Mouse (Mus musculus) thymus, adult 2 months (tissue): ENCODE measurements around the gene Art3. TPM values are rescaled to one million over a fixed set of nuclear protein-coding genes. Genes with fewer than 3 reads are reported as not detected.

ENCODE experiments used
- DNase-seq: peaks from one replicate; pipeline ENCODE4 v3.0.0; 2021
- H3K27ac ChIP-seq: fragments of 200-500 bp; 2 replicates; pipeline ENCODE4 v1.5.1; 2012; ENCODE audit warnings: low read length, control low read depth; ENCODE audit not compliant: control insufficient read depth, insufficient read depth
- H3K27me3 ChIP-seq: fragments of 200-500 bp; 2 replicates; pipeline ENCODE4 v1.6.1; 2012; ENCODE audit warnings: mild to moderate bottlenecking, low read length, moderate library complexity, mixed read lengths; ENCODE audit not compliant: control insufficient read depth, insufficient read depth
- H3K36me3 ChIP-seq: fragments of 200-500 bp; 2 replicates; pipeline ENCODE4 v1.6.1; 2012; ENCODE audit warnings: mild to moderate bottlenecking, low read length, moderate library complexity; ENCODE audit not compliant: control insufficient read depth, insufficient read depth
- H3K4me1 ChIP-seq: fragments of 200-500 bp; replicated peaks from 2 replicates; pipeline ENCODE4 v1.6.1; 2012; ENCODE audit warnings: low read length; ENCODE audit not compliant: control insufficient read depth, insufficient read depth
- H3K4me3 ChIP-seq: fragments of 200-500 bp; 2 replicates; pipeline ENCODE4 v1.5.1; 2012; ENCODE audit warnings: mild to moderate bottlenecking, low read length, control low read depth, moderate library complexity; ENCODE audit not compliant: control insufficient read depth, insufficient read depth
- CTCF ChIP-seq: fragments of 200-500 bp; IDR thresholded peaks from 2 replicates; pipeline ENCODE4 v1.5.1; 2012; ENCODE audit warnings: mild to moderate bottlenecking, control low read depth, low read length, moderate library complexity, borderline replicate concordance; ENCODE audit not compliant: control insufficient read depth, poor library complexity, insufficient read depth; ENCODE audit errors: extremely low read depth
- POLR2A ChIP-seq: fragments of 200-500 bp; IDR thresholded peaks from 2 replicates; pipeline ENCODE4 v1.6.1; 2012; ENCODE audit warnings: mild to moderate bottlenecking, low read length, control low read depth, moderate library complexity; ENCODE audit not compliant: control insufficient read depth, poor library complexity, insufficient read depth; ENCODE audit errors: extremely low read depth
- WGBS: fragments of 180-500 bp; shearing (Covaris S2); methylation state at CpG from one replicate; pipeline ENCODE4 v1.1.7; 2018; 5-methylcytosine and 5-hydroxymethylcytosine counted together
- polyA plus RNA-seq: library from polyadenylated mRNA; depleted of rRNA; stranded (reverse); fragments of >200 nt; gene quantifications from 2 replicates; pipeline ENCODE4 v1.2.3, GENCODE M21; 2012

Art3 gene
- polyA plus RNA-seq, 1 experiment, result 12.7 TPM

- Histone ChIP-seq H3K36me3 (no peaks in the 10 kb centered on the region), H3K4me1 (no peaks in the 10 kb centered on the region), H3K27me3 (no peaks in the 10 kb centered on the region), H3K27ac (no peak overlapping the region), H3K4me3 (no peak overlapping the region)
- no peak for DNase-seq
- TF ChIP-seq CTCF, result no peak
- TF ChIP-seq POLR2A, result no peak
- WGBS, result 96% methylated on average over 14 of the region's 14 CpGs
Measured at GRCm38 (mm10) chr5:92318596-92318995, 13.0 kb upstream of the Art3 start.

GRCm38 (mm10) chr5:92321631-92322400, 9.8 kb upstream of the Art3 start:
- no peak for DNase-seq

GRCm38 (mm10) chr5:92322612-92323011, 9.0 kb upstream of the Art3 start:
- Histone ChIP-seq H3K4me3 (no peak overlapping the region), H3K36me3 (no peaks in the 10 kb centered on the region), H3K27ac (no peak overlapping the region), H3K4me1 (no peaks in the 10 kb centered on the region), H3K27me3 (no peaks in the 10 kb centered on the region)
- DNase-seq, result no peak
- TF ChIP-seq CTCF (no peak), POLR2A (no peak)
- 100% methylated on average over 4 of the region's 4 CpGs for WGBS

More at GRCm38 (mm10) chr5:92321631-92322400, 9.8 kb upstream of the Art3 start:
- Histone ChIP-seq H3K27ac (no peak overlapping the region), H3K4me1 (no peaks in the 10 kb centered on the region), H3K4me3 (no peak overlapping the region), H3K36me3 (no peaks in the 10 kb centered on the region), H3K27me3 (no peaks in the 10 kb centered on the region)
- TF ChIP-seq POLR2A (no peak), CTCF (no peak)
- 66% methylated on average over 8 of the region's 8 CpGs for WGBS

DNA sequence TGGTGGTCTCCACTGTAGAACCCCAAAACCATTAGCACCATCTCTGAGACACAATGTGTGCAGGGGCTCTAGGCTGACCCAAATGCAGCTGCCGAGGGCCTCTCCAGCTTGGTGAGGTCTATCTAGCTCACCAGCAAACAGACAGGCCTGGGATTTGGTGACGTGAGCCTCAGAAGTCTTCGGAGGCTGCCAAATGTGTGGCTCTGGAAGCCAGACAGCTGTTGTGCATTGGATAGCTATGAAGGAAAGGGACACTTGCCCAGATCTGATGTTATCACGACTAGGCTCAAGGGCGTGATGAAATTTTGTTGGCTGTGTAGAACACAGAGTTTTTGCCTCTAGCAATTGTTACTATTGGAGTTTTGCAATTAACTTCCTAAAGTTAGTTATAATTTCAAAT, 8.4 kb upstream of the Art3 start:
- 90% methylated on average over 5 of the region's 5 CpGs for WGBS
- no peak for DNase-seq
- TF ChIP-seq CTCF, result no peak
- TF ChIP-seq POLR2A, result no peak
- H3K27ac ChIP-seq, result no peak overlapping the region
- no peaks in the 10 kb centered on the region for H3K27me3 ChIP-seq
- H3K36me3 ChIP-seq, result no peaks in the 10 kb centered on the region
- no peaks in the 10 kb centered on the region for H3K4me1 ChIP-seq
- no peak overlapping the region for H3K4me3 ChIP-seq

- TF ChIP-seq POLR2A (no peak), CTCF (no peak)
- DNase-seq, result no peak
- H3K4me1 ChIP-seq, result no peaks in the 10 kb centered on the region
- H3K36me3 ChIP-seq, result no peaks in the 10 kb centered on the region
- H3K4me3 ChIP-seq, result no peak overlapping the region
- 6% methylated on average over 6 of the region's 6 CpGs for WGBS
- H3K27me3 ChIP-seq, result no peaks in the 10 kb centered on the region
- H3K27ac ChIP-seq, result no peak overlapping the region
Measured at GRCm38 (mm10) chr5:92327367-92327766, 4.3 kb upstream of the Art3 start.

- H3K4me3 ChIP-seq, result no peak within 1 kb of the TSS
- TF ChIP-seq POLR2A (no peak), CTCF (no peak)
- no peaks in the 10 kb centered on the region for H3K4me1 ChIP-seq
- no peak within 1 kb of the TSS for H3K27ac ChIP-seq
- no peaks in the 10 kb centered on the region for H3K36me3 ChIP-seq
- H3K27me3 ChIP-seq, result no peaks in the 10 kb centered on the region
- 77% methylated on average over 7 of the region's 7 CpGs for WGBS
- no peak for DNase-seq
Measured at GRCm38 (mm10) chr5:92327929-92328328, 3.7 kb upstream of the Art3 start, which contains the start of gene Cxcl9. Gene Cxcl9, minus strand, starts transcription at chr5:92328079.

DNA sequence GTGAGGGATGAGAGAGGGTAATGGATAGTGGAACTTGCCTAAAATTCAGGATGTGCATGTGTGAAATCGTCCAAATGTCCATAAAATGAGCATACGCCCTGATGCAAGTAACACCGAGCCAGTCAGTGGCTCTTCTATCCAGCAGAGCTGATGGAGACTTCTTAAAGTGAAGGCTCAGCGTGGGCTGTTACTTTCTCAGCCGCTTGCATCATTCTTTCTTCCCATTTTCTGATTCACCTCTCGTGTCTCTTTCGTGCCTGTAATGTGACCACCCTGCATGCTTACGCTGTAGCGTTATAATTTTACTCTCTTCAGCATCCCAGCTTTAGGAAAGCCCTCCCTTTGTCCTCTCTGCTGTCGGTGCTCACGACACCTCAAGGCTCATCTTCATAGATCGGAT, 505 bp upstream of the Art3 start:
- Histone ChIP-seq H3K4me1 (no peaks in the 10 kb centered on the region), H3K4me3 (no peak overlapping the region), H3K36me3 (no peaks in the 10 kb centered on the region), H3K27me3 (no peaks in the 10 kb centered on the region), H3K27ac (no peak overlapping the region)
- TF ChIP-seq CTCF (no peak), POLR2A (no peak)
- no peak for DNase-seq
- WGBS, result 93% methylated on average over 12 of the region's 12 CpGs
